Mouse (Mus musculus) embryonic facial prominence, embryonic 14.5 days (tissue): ENCODE results near the gene Cisd1. TPM values are rescaled to one million over a fixed set of nuclear protein-coding genes. Genes with fewer than 3 reads are reported as not detected.

Experiments
- ATAC-seq: fragments of 200-750 bp; cut with Nextera tagmentation; 2 replicates; pipeline ENCODE4 v1.8.0; 2017; ENCODE audit warnings: low read depth, moderate number of reproducible peaks, moderate TSS enrichment
- DNase-seq: peaks from one replicate; pipeline ENCODE4 v3.0.0-alpha.2; 2015; ENCODE audit warnings: low spot score
- H3K27ac ChIP-seq: fragments of 300-500 bp; sonication (generic); replicated peaks from 2 replicates; pipeline ENCODE4 v1.5.1; 2014; ENCODE audit warnings: low read depth, mild to moderate bottlenecking, low read length, moderate library complexity
- H3K27me3 ChIP-seq: fragments of 300-500 bp; sonication (generic); replicated peaks from 2 replicates; pipeline ENCODE4 v1.6.1; 2014; ENCODE audit warnings: low read length; ENCODE audit not compliant: control insufficient read depth, insufficient read depth
- H3K36me3 ChIP-seq: fragments of 300-500 bp; sonication (generic); 2 replicates; pipeline ENCODE4 v1.6.1; 2014; ENCODE audit warnings: low read length, mixed read lengths; ENCODE audit not compliant: control insufficient read depth, insufficient read depth
- H3K4me1 ChIP-seq: fragments of 300-500 bp; sonication (generic); 2 replicates; pipeline ENCODE4 v1.6.1; 2014; ENCODE audit warnings: antibody characterized with exemption, low read length; ENCODE audit not compliant: control insufficient read depth, insufficient read depth
- H3K4me2 ChIP-seq: fragments of 300-500 bp; sonication (generic); 2 replicates; pipeline ENCODE4 v1.6.1; 2014; ENCODE audit warnings: low read depth, mild to moderate bottlenecking, low read length, moderate library complexity, mixed read lengths
- H3K4me3 ChIP-seq: fragments of 300-500 bp; sonication (generic); 2 replicates; pipeline ENCODE4 v1.5.1; 2014; ENCODE audit warnings: low read depth, mild to moderate bottlenecking, low read length
- H3K9ac ChIP-seq: fragments of 300-500 bp; sonication (generic); 2 replicates; pipeline ENCODE4 v1.6.1; 2014; ENCODE audit warnings: low read depth, mild to moderate bottlenecking, low read length, moderate library complexity, mixed read lengths
- H3K9me3 ChIP-seq: fragments of 300-500 bp; sonication (generic); 2 replicates; pipeline ENCODE4 v1.6.1; 2016; ENCODE audit warnings: low read length; ENCODE audit not compliant: control insufficient read depth
- WGBS: fragments of 180-500 bp; shearing (Covaris S2); extraction: QIAGEN DNeasy Blood & Tissue Kit; methylation state at CpG from one replicate; pipeline ENCODE4 v1.1.7; 2014; 5-methylcytosine and 5-hydroxymethylcytosine counted together
- polyA plus RNA-seq: library from polyadenylated mRNA; unstranded; fragments of >200 nt; fragmentation: Nextera tagmentation; extraction: Ambion mirVana; gene quantifications from 2 replicates; pipeline ENCODE4 v1.2.1, GENCODE M21; 2014

The Cisd1 gene
- polyA plus RNA-seq, 1 experiment from 2014 or later: 99.6 TPM

- 72% methylated on average over 8 of the region's 8 CpGs for WGBS
- ATAC-seq (no peak), DNase-seq (no peak)
- Histone ChIP-seq H3K36me3 (peaks cover 26% of the 10 kb centered on the region), H3K4me3 (no peak overlapping the region), H3K27me3 (no peaks in the 10 kb centered on the region), H3K4me2 (no peak overlapping the region), H3K9ac (no peak overlapping the region), H3K4me1 (no peaks in the 10 kb centered on the region; the same call in 1 of the 2 replicates), H3K9me3 (no peaks in the 10 kb centered on the region), H3K27ac (no peak overlapping the region)
Observed at GRCm38 (mm10) chr10:71338156-71338905, 6.4 kb downstream of the Cisd1 start.

- ATAC-seq (no peak), DNase-seq (no peak)
- Histone ChIP-seq H3K27ac (no peak overlapping the region), H3K4me2 (no peak overlapping the region), H3K4me3 (no peak overlapping the region), H3K36me3 (peaks cover 26% of the 10 kb centered on the region), H3K9ac (no peak overlapping the region), H3K27me3 (no peaks in the 10 kb centered on the region), H3K4me1 (no peaks in the 10 kb centered on the region), H3K9me3 (no peaks in the 10 kb centered on the region)
- WGBS: 82% methylated on average over 2 of the region's 2 CpGs
Observed at GRCm38 (mm10) chr10:71337733-71338132, 7.0 kb downstream of the Cisd1 start.

DNA sequence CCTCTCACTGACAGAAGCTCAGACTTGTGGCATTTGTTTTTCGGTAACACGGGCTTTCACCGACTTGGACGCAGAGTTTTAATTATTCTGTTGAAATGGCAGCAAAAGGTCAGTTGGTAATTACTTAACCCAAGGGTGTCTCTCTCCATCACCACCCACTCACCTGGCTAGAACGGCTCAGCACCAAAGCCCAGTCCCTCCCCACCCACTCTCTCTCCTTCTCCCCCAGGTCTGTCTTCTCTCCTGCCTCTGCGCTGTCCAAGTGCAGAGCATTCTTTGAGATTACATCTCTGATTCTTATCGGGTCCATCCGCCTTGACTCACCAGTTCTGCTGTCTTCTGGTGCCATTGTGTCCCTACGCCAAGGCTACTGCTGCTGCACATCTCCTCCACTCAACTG lies 11.9 kb downstream of the Cisd1 start:
- no peaks in the 10 kb centered on the region for H3K27me3 ChIP-seq
- H3K9ac ChIP-seq: no peak overlapping the region
- no peaks in the 10 kb centered on the region for H3K9me3 ChIP-seq
- no peak overlapping the region for H3K4me2 ChIP-seq
- ATAC-seq: no peak
- H3K36me3 ChIP-seq: peaks cover 53% of the 10 kb centered on the region
- DNase-seq: no peak
- no peaks in the 10 kb centered on the region for H3K4me1 ChIP-seq
- no peak overlapping the region for H3K4me3 ChIP-seq
- 91% methylated on average over 9 of the region's 9 CpGs for WGBS
- H3K27ac ChIP-seq: no peak overlapping the region

DNA sequence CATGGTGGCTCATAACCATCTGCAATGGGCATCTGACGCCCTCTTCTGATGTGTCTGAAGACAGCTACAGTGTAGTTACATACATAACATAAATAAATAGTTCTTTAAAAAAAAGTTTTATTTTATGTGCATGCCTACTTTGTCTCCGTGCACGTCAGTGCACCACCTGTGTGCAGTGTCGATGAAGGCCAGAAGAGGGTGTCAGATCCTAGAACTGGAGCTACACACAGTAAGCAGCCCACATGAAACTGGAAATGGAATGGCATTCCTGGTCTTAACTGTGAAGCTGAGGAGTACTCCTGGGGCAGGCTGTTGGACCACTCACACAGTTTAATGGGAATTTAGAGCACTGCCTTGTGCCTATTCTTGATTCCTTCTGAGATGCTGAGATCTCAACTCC lies 12.4 kb downstream of the Cisd1 start:
- Histone ChIP-seq H3K9ac (no peak overlapping the region), H3K9me3 (no peaks in the 10 kb centered on the region), H3K4me2 (no peak overlapping the region), H3K27me3 (no peaks in the 10 kb centered on the region), H3K4me1 (no peaks in the 10 kb centered on the region), H3K36me3 (peaks cover 53% of the 10 kb centered on the region), H3K27ac (no peak overlapping the region), H3K4me3 (no peak overlapping the region)
- DNase-seq: no peak
- ATAC-seq: no peak
- 87% methylated on average over 4 of the region's 4 CpGs for whole genome bisulfite sequencing

- Histone ChIP-seq H3K9ac (no peak overlapping the region), H3K27ac (no peak overlapping the region), H3K9me3 (no peaks in the 10 kb centered on the region), H3K4me1 (no peaks in the 10 kb centered on the region), H3K4me3 (no peak overlapping the region), H3K36me3 (peaks cover 53% of the 10 kb centered on the region), H3K4me2 (no peak overlapping the region), H3K27me3 (no peaks in the 10 kb centered on the region)
- no peak for DNase-seq
- 94% methylated on average over 7 of the region's 7 CpGs for WGBS
- no peak for ATAC-seq
Observed at GRCm38 (mm10) chr10:71331908-71332307, 12.8 kb downstream of the Cisd1 start.

GRCm38 (mm10) chr10:71330070-71330469 lies 14.7 kb downstream of the Cisd1 start:
- Histone ChIP-seq H3K36me3 (peaks cover 40% of the 10 kb centered on the region), H3K4me2 (no peak overlapping the region), H3K4me1 (no peaks in the 10 kb centered on the region), H3K9me3 (no peaks in the 10 kb centered on the region), H3K9ac (no peak overlapping the region), H3K27ac (no peak overlapping the region), H3K4me3 (no peak overlapping the region), H3K27me3 (no peaks in the 10 kb centered on the region)
- WGBS: 92% methylated on average over 12 of the region's 12 CpGs
- no peak for ATAC-seq
- DNase-seq: no peak

DNA sequence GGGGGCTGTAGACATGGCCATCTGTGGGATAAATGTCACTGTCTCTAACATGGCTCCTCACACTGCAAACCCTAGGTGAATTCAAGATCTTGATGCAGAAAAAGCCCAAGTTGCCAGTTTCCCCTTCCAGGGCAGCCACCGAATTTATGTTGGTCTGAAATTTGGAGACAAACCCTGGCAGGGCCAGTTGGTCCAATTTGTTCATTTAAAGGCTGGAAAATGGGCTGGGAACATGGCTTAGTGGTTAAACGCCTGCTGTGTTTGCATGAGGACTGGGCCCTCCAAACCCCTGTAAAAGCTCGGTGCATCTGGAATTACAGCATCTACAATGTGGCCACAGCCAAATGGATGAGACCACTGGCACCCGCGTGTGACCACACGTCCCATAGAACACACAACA lies 15.5 kb downstream of the Cisd1 start:
- DNase-seq (no peak), ATAC-seq (no peak)
- 94% methylated on average over 6 of the region's 6 CpGs for WGBS

DNA sequence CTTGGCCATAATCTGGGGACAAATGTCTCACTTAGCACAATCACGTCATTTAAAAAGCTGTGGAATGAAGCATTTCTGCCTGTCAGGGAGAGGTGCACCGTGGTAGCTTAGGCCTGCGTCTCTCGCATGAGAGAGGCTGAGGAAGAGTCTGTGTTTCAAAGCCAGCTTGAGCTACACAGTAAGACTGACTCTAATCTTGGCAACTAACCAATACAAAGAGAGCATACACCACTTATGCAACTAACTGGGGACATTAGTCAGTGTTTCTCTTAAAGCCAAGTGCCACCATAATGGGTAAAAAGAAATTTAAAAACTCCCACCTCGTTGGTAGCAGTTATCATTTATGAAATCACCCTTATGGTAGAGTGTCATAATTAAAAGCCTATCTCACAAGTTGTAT lies 15.9 kb downstream of the Cisd1 start:
- no peak for ATAC-seq

More for the DNA sequence above, 15.5 kb downstream of the Cisd1 start:
- no peaks in the 10 kb centered on the region for H3K9me3 ChIP-seq
- H3K36me3 ChIP-seq: peaks cover 35% of the 10 kb centered on the region
- H3K4me3 ChIP-seq: no peak overlapping the region
- H3K4me1 ChIP-seq: no peaks in the 10 kb centered on the region
- no peak overlapping the region for H3K4me2 ChIP-seq
- no peaks in the 10 kb centered on the region for H3K27me3 ChIP-seq
- no peak overlapping the region for H3K27ac ChIP-seq
- no peak overlapping the region for H3K9ac ChIP-seq

DNA sequence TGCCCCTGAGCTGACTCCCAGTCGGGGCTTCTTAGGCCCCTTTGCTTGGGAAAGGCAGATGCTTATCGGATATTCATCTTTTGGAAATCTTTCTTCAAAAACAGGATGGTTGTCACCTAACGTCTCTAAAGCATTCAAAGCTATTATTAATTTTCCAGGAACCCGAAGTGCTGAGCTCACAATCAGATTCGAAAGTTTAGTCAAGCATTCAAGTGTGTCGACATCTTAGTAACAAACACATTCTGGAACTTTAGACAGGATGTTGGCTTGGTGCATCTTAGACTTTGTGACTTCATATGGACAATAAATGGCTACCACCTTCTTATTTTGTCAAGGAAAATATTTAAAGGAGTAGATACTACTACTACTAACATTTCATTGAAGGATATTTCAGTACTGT lies 16.4 kb downstream of the Cisd1 start:
- Histone ChIP-seq H3K4me2 (no peak overlapping the region), H3K9ac (no peak overlapping the region), H3K27ac (no peak overlapping the region), H3K4me3 (no peak overlapping the region), H3K9me3 (no peaks in the 10 kb centered on the region), H3K27me3 (no peaks in the 10 kb centered on the region), H3K36me3 (peaks cover 27% of the 10 kb centered on the region), H3K4me1 (no peaks in the 10 kb centered on the region)
- DNase-seq (no peak), ATAC-seq (no peak)
- WGBS: 89% methylated on average over 6 of the region's 6 CpGs

More for the DNA sequence above, 15.9 kb downstream of the Cisd1 start:
- Histone ChIP-seq H3K4me2 (no peak overlapping the region), H3K36me3 (peaks cover 31% of the 10 kb centered on the region), H3K4me1 (no peaks in the 10 kb centered on the region), H3K4me3 (no peak overlapping the region), H3K27ac (no peak overlapping the region), H3K9ac (no peak overlapping the region), H3K27me3 (no peaks in the 10 kb centered on the region), H3K9me3 (no peaks in the 10 kb centered on the region)
- DNase-seq: no peak
- 91% methylated on average over 5 of the region's 5 CpGs for WGBS
